Comparison of ENCODE assay signal across 9 mouse cellular contexts in the genomic region with DNA sequence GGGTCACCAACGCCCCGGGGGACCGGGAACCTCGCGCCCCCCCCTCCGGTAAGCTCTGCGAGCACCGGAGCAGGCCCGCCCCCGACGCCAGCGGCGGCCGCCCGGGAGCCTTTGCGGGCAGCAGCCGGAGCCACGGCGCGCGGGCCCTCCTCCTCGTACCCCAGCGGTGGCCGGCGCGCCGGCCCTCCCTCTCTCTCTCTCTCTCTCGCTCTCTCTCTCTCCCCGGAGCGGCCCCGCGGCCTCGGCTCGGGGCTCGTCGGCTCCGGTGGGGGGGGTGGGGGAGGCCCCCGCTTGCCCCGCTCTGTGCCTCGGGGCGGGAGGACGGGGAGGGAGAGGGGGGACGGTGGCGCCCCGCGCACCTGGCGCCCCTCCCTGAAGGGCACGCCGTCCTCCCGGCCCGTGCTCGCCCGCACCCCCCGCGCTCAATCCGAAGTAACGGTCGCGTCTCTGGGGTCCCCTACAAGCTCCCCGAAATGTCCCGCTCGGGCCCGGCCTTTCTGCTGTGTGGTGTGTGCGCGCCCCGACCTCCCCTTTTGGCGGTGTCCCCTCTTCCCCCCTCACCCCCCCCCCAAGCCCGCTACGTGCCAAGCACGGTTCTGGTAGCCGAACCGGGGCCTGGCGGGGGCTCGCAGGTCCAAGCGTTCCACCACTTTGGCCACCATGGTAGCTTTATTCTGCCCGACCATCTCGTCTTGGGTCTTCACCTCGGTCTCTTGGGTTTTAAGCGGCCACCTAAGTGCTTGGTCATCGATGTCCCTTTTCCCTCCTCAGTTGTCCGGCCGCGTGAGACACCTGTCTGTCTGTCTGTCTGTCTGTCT. TPM values are rescaled to one million over a fixed set of nuclear protein-coding genes. Genes with fewer than 3 reads are reported as not detected.
DNase-seq lines count a peak whose midpoint lies in the region; ATAC-seq and TF ChIP-seq lines count a peak whose summit lies in the region.
"Had no signal": no experiment of that assay in that cellular context is flagged by ENCODE, and none has a peak within 500 bp of the region (broad histone marks: within the 10 kb centered on the region; RNA-seq: fewer than 3 reads in every experiment).

No protein-coding gene starts in this region.

- H3K4me1 ChIP-seq in erythroblast, embryonic 14.5 days (ENCODE audit: control insufficient read depth) = peaks cover 49% of the 10 kb centered on the region
- H3K4me1 ChIP-seq in intestine, postnatal 0 days (replicated peaks; ENCODE audit: control insufficient read depth, insufficient read depth, low read length) = peaks cover 6% of the 10 kb centered on the region; the same call in 1 of the 2 replicates

- no peaks in the 10 kb centered on the region for H3K27me3 ChIP-seq in erythroblast, embryonic 14.5 days (ENCODE audit: control insufficient read depth)
- no peaks in the 10 kb centered on the region for H3K27me3 ChIP-seq in intestine, postnatal 0 days (replicated peaks; ENCODE audit: control insufficient read depth, insufficient read depth, low read length)

- peaks cover 29% of the 10 kb centered on the region for H3K36me3 ChIP-seq in erythroblast, embryonic 14.5 days (ENCODE audit: control insufficient read depth)
- H3K36me3 ChIP-seq in intestine, postnatal 0 days (ENCODE audit: control insufficient read depth, insufficient read depth) = no peaks in the 10 kb centered on the region

- WGBS in intestine, postnatal 0 days = 1% methylated on average over 39 of the region's 83 CpGs

- peak overlapping the region; percentile 76 for H3K4me3 ChIP-seq in layer of hippocampus, adult 2 months
- peak overlapping the region; percentile 82 for H3K4me3 ChIP-seq in erythroblast, embryonic 14.5 days (replicated peaks)
- peak overlapping the region; percentile 95 for H3K4me3 ChIP-seq in intestine, postnatal 0 days (ENCODE audit: low read depth, low read length)

- H3K9ac ChIP-seq in intestine, postnatal 0 days (ENCODE audit: low read depth, low read length) = peak overlapping the region; percentile 99

- H3K9me3 ChIP-seq in erythroblast, embryonic 14.5 days (ENCODE audit: control insufficient read depth, low read length) = no peaks in the 10 kb centered on the region
- H3K9me3 ChIP-seq in intestine, postnatal 0 days (ENCODE audit: control insufficient read depth) = no peaks in the 10 kb centered on the region

- H3K27ac ChIP-seq in layer of hippocampus, adult 2 months = peak overlapping the region; percentile 96
- H3K27ac ChIP-seq in intestine, postnatal 0 days (ENCODE audit: low read depth, low read length) = peak overlapping the region; percentile 87

- ATAC-seq in intestine, postnatal 0 days = peak; percentile 56

- DNase-seq in layer of hippocampus, adult 2 months (ENCODE audit: low spot score in 2 of 2) = no peak
- DNase-seq in layer of hippocampus, postnatal 14 days (ENCODE audit: low spot score in 2 of 2) = no peak
- DNase-seq in NIH3T3 (ENCODE audit: low read depth) = peak; percentile 24
- peak; percentile 37 for DNase-seq in neural tube, embryonic 10.5 days (ENCODE audit: extremely low spot score, low spot score)
- DNase-seq in urinary bladder, adult 2 months (ENCODE audit: low spot score) = no peak
- DNase-seq in layer of hippocampus, adult 18-20 months (ENCODE audit: low spot score in 2 of 2) = no peak

- no peak for TF ChIP-seq CTCF in layer of hippocampus, adult 2 months (conservative IDR thresholded peaks at IDR 0.05)
- TF ChIP-seq CTCF in intestine, postnatal 0 days (IDR thresholded peaks at IDR 0.05; ENCODE audit: low read depth) = no peak

- peak overlapping the region; percentile 95 for H3K4me2 ChIP-seq in intestine, postnatal 0 days (replicated peaks; ENCODE audit: low read depth)

RNA-seq across cellular contexts. Expression of gene Gigyf1, which starts 7.6 kb away (rescaled TPM):
- 10 to 100 TPM; 61.9 to 63.5 TPM for total RNA-seq in layer of hippocampus, adult 2 months (2021)
- total RNA-seq in layer of hippocampus, postnatal 14 days (2021) = 10 to 100 TPM; 40.5 to 48.8 TPM
- 2.4 and 2.6 TPM in 2 replicates for polyA plus RNA-seq in erythroblast, embryonic 14.5 days (2012)
- 4.7 and 6.4 TPM in 2 replicates for polyA plus RNA-seq in intestine, postnatal 0 days (2015; fragmentation: Nextera tagmentation; extraction: Ambion mirVana)
- 32.4 and 34.7 TPM in 2 replicates for polyA plus RNA-seq in urinary bladder, adult 2 months (2012; rRNA removed)
- 10 to 100 TPM; 64.1 to 65.4 TPM for total RNA-seq in layer of hippocampus, adult 18-20 months (2021)

RNA-seq across cellular contexts. Expression of gene Pop7, which starts 8.5 kb away (rescaled TPM):
- 10 to 100 TPM; 33.8 to 35.1 TPM for total RNA-seq in layer of hippocampus, adult 2 months (2021)
- total RNA-seq in layer of hippocampus, postnatal 14 days (2021) = 10 to 100 TPM; 32.9 to 37.1 TPM
- 7.1 and 9.3 TPM in 2 replicates for polyA plus RNA-seq in erythroblast, embryonic 14.5 days (2012)
- polyA plus RNA-seq in intestine, postnatal 0 days (2015; fragmentation: Nextera tagmentation; extraction: Ambion mirVana) = 47.9 and 50.4 TPM in 2 replicates
- polyA plus RNA-seq in urinary bladder, adult 2 months (2012; rRNA removed) = 23.4 and 29.6 TPM in 2 replicates
- total RNA-seq in layer of hippocampus, adult 18-20 months (2021) = 10 to 100 TPM; 33.2 to 34.6 TPM

RNA-seq across cellular contexts. Expression of gene Epo, which starts 22.3 kb away (rescaled TPM):
- total RNA-seq in layer of hippocampus, adult 2 months (2021) = not detected
- not detected for total RNA-seq in layer of hippocampus, postnatal 14 days (2021)
- not detected in 2 replicates for polyA plus RNA-seq in erythroblast, embryonic 14.5 days (2012)
- not detected in 2 replicates for polyA plus RNA-seq in intestine, postnatal 0 days (2015; fragmentation: Nextera tagmentation; extraction: Ambion mirVana)
- not detected in 2 replicates for polyA plus RNA-seq in urinary bladder, adult 2 months (2012; rRNA removed)
- total RNA-seq in layer of hippocampus, adult 18-20 months (2021) = not detected
- total RNA-seq: common myeloid progenitor, adult 5-6 weeks had no signal

RNA-seq across cellular contexts. Expression of gene Gnb2, which starts 22.5 kb away (rescaled TPM):
- 100 to 1,000 TPM; 600 to 607 TPM for total RNA-seq in layer of hippocampus, adult 2 months (2021)
- 100 to 1,000 TPM; 704 to 770 TPM for total RNA-seq in layer of hippocampus, postnatal 14 days (2021)
- 59.2 and 65.3 TPM in 2 replicates for polyA plus RNA-seq in erythroblast, embryonic 14.5 days (2012)
- 386 and 389 TPM in 2 replicates for polyA plus RNA-seq in intestine, postnatal 0 days (2015; fragmentation: Nextera tagmentation; extraction: Ambion mirVana)
- polyA plus RNA-seq in urinary bladder, adult 2 months (2012; rRNA removed) = 363 and 433 TPM in 2 replicates
- total RNA-seq in layer of hippocampus, adult 18-20 months (2021) = 100 to 1,000 TPM; 573 to 580 TPM

RNA-seq across cellular contexts. Expression of gene Zan, which starts 33.9 kb away (rescaled TPM):
- total RNA-seq in layer of hippocampus, adult 2 months (2021) = under 1 TPM; 0.36 to 0.49 TPM
- under 1 TPM; 0.21 to 0.57 TPM for total RNA-seq in layer of hippocampus, postnatal 14 days (2021)
- under 0.01 TPM in 1 of 2 replicates, not detected in the other for polyA plus RNA-seq in erythroblast, embryonic 14.5 days (2012)
- polyA plus RNA-seq in intestine, postnatal 0 days (2015; fragmentation: Nextera tagmentation; extraction: Ambion mirVana) = 0.35 and 0.42 TPM in 2 replicates
- polyA plus RNA-seq in urinary bladder, adult 2 months (2012; rRNA removed) = 0.11 and 0.15 TPM in 2 replicates
- under 1 TPM; 0.15 to 0.33 TPM for total RNA-seq in layer of hippocampus, adult 18-20 months (2021)

Comparison
In these comparisons a context has a peak if more than half of its experiments do, and no peak if none do; other contexts are left out.
1. DNase-seq: peak in NIH3T3 (single experiment) and neural tube, embryonic 10.5 days (single experiment); none in layer of hippocampus, adult 2 months (0 of 2), layer of hippocampus, postnatal 14 days (0 of 2), urinary bladder, adult 2 months (single experiment) and layer of hippocampus, adult 18-20 months (0 of 2).
2. Peak in every context shown above with its lines, with median percentiles within 50 percentile points of each other: H3K4me3 ChIP-seq.